Mouse (Mus musculus) neutrophil, adult 83 days (primary cell): ENCODE data around the gene Kif3c. TPM values are rescaled to one million over a fixed set of nuclear protein-coding genes. Genes with fewer than 3 reads are reported as not detected.

ENCODE experiments used
- total RNA-seq, 2 experiments: library from RNA; stranded (reverse); gene quantifications; one replicate each; pipeline ENCODE4 v1.2.4; 2023

Kif3c gene
- total RNA-seq, result 1 to 10 TPM; 1.9 to 2.0 TPM

DNA sequence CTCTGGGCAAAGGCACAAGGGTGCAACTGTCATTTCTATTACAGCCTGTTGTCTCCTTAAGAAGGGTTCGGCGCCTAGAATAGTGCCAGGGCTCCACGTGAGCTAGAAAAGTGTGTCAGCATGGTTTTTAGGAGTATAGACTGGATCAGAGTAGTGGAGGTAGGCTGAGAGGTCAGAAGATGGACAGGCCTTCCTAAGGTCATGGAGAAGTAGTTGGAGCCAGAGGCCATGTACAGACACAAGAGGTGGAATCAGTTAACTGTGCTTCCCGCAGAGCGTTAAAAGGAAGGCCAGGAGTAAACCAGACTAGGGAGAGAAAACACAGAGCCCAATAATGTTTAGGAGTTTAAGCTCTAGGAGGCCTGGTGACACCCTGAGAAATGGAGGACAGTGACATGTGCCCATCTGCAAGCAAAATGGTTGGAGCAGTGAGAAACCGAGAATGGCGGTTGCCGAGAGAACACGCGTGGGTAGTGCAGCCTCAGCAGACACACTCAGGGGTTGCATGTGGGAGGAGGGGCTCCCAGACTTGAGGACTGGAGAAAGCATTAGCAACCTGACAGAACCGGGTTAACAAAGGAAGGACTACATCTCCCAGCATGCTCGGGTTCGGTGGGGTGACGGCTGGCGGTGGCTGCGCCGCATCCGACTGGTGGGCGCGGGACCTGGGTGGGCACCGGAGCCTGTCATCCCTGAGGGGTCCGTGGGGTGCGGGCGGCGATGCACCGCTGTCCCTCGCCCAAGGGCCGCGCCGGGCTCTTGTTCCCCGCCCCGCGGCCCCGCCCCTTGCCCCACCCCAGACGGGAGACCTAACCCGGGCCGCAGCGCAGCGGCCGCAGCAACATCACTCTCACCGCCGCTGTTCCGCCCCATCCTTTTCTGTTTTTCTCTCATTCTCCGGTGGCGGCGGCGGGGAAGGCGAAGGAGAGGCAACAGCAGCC lies at the start of gene Kif3c:
Kif3c (plus strand) TSS at position 625 of the 941 bp plus-strand sequence.

DNA sequence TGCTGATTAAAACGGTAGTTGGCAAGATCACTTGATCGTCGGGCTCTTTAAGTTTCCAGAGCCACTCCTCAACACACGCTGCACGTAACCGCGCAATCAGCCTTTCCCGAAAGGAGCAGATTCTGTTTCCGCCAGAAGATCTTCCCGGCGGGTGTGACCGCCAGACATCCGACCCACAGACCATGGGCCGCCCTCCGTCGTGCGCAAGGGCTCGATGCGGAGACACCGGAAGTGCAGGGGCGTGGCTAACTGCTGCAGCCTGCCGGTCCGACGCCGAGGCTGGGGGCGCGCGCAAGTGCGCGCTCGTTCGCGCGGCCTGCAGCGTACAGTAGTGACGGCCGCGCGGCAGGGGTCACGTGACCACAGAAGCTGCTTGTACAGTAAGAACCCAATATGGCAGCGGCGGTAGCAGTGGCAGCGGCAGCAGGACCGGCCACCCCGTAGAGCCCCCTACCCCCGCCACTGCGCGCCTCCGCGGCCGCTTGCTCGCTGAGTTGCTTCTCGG lies 61.6 kb downstream of the Kif3c start, which contains the start of gene Asxl2:
Asxl2 (plus strand) TSS at position 328 of the 505 bp plus-strand sequence.

Other genes with a start within 250 kb of the Kif3c start
- 10 to 100 TPM; 42.5 to 45.7 TPM for gene Rab10, start 55.2 kb upstream of the Kif3c start, total RNA-seq
- gene Asxl2, start 61.7 kb downstream of the Kif3c start, total RNA-seq, result 10 to 100 TPM; 32.8 to 37.5 TPM
- gene Dtnb, start 207.2 kb downstream of the Kif3c start, total RNA-seq, result 10 to 100 TPM; 13.1 to 18.9 TPM